8 mouse cellular contexts compared by ENCODE assay signal in the genomic region with DNA sequence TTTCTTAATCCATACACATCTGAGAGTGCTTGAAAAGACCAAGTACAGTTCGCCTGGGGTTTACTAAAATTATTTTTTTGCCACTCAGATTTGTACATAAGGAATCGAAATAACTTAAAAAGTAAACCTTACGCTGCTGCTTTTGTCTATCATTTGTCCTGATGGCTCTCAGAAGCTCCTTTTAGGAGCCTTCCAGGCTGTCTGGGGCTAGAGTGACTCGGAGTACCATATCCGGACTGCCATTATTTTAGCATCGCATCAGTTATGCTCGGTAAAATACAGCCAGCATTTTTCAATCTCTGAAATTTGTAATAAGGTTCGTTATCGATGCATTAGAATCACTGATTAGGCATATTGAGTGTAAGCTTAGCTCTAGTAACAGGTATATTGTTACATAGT. TPM values are rescaled to one million over a fixed set of nuclear protein-coding genes. Genes with fewer than 3 reads are reported as not detected.
A peak's percentile ranks its signal among the peaks of the same experiment; 100 is the strongest.
DNase-seq lines count a peak whose midpoint lies in the region; ATAC-seq and TF ChIP-seq lines count a peak whose summit lies in the region.
"Had no signal": no experiment of that assay in that cellular context is flagged by ENCODE, and none has a peak within 500 bp of the region (broad histone marks: within the 10 kb centered on the region; RNA-seq: fewer than 3 reads in every experiment).

No protein-coding gene starts in this region.

- peak overlapping the region; percentile 89 for H3K27ac ChIP-seq in forebrain, embryonic 15.5 days (replicated peaks)
- peak overlapping the region; percentile 80 for H3K27ac ChIP-seq in limb, embryonic 14.5 days (replicated peaks; ENCODE audit: low read depth, low read length)
- peak overlapping the region; percentile 84 for H3K27ac ChIP-seq in stomach, embryonic 14.5 days (ENCODE audit: low read length)

- H3K4me2 ChIP-seq in forebrain, embryonic 15.5 days (replicated peaks), result peak overlapping the region; percentile 49
- peak overlapping the region; percentile 40 for H3K4me2 ChIP-seq in limb, embryonic 14.5 days (replicated peaks; ENCODE audit: low read depth, low read length, severe bottlenecking)
- peak overlapping the region; percentile 30 for H3K4me2 ChIP-seq in stomach, embryonic 14.5 days (replicated peaks; ENCODE audit: low read depth, low read length)

- peak overlapping the region; percentile 86 for H3K4me3 ChIP-seq in megakaryocyte, embryonic 14.5 days (replicated peaks)
- H3K4me3 ChIP-seq in forebrain, embryonic 15.5 days, result peak overlapping the region; percentile 37
- peak overlapping the region; percentile 22 for H3K4me3 ChIP-seq in limb, embryonic 14.5 days (replicated peaks; ENCODE audit: low read length)
- peak overlapping the region; percentile 4; the same call in 1 of the 2 replicates for H3K4me3 ChIP-seq in stomach, embryonic 14.5 days (ENCODE audit: low read depth, low read length)

- peaks cover 56% of the 10 kb centered on the region for H3K4me1 ChIP-seq in megakaryocyte, embryonic 14.5 days
- peaks cover 34% of the 10 kb centered on the region for H3K4me1 ChIP-seq in forebrain, embryonic 15.5 days
- H3K4me1 ChIP-seq in limb, embryonic 14.5 days (ENCODE audit: control insufficient read depth, insufficient read depth, low read length), result peaks cover 19% of the 10 kb centered on the region
- peaks cover 18% of the 10 kb centered on the region for H3K4me1 ChIP-seq in stomach, embryonic 14.5 days (ENCODE audit: control insufficient read depth, insufficient read depth, low read length)

- DNase-seq in limb, embryonic 14.5 days (ENCODE audit: low spot score), result no peak
- no peak for DNase-seq in layer of hippocampus, adult 18-20 months (ENCODE audit: low spot score in 2 of 2)
- DNase-seq in c-Kit-positive CD71-positive TER-119-positive erythroid progenitor cells, embryonic 14.5 days (ENCODE audit: low spot score), result no peak

- H3K9me3 ChIP-seq in megakaryocyte, embryonic 14.5 days, result no peaks in the 10 kb centered on the region
- no peaks in the 10 kb centered on the region for H3K9me3 ChIP-seq in forebrain, embryonic 15.5 days
- H3K9me3 ChIP-seq in limb, embryonic 14.5 days (ENCODE audit: control insufficient read depth, low read length), result no peaks in the 10 kb centered on the region
- H3K9me3 ChIP-seq in stomach, embryonic 14.5 days (ENCODE audit: control insufficient read depth, low read depth, low read length), result no peaks in the 10 kb centered on the region

- no peak for TF ChIP-seq POLR2A in limb, embryonic 14.5 days (IDR thresholded peaks at IDR 0.05; ENCODE audit: borderline replicate concordance, extremely low read depth, insufficient read depth, insufficient read length)

- peaks cover 7% of the 10 kb centered on the region for H3K36me3 ChIP-seq in megakaryocyte, embryonic 14.5 days (replicated peaks; ENCODE audit: low read length)
- H3K36me3 ChIP-seq in forebrain, embryonic 15.5 days, result no peaks in the 10 kb centered on the region
- H3K36me3 ChIP-seq in limb, embryonic 14.5 days (ENCODE audit: control insufficient read depth, insufficient read depth, low read length), result no peaks in the 10 kb centered on the region
- H3K36me3 ChIP-seq in stomach, embryonic 14.5 days (ENCODE audit: control insufficient read depth, insufficient read depth, low read length), result no peaks in the 10 kb centered on the region

- H3K9ac ChIP-seq in forebrain, embryonic 15.5 days (replicated peaks), result peak overlapping the region; percentile 41
- peak overlapping the region; percentile 42 for H3K9ac ChIP-seq in limb, embryonic 14.5 days (ENCODE audit: low read depth, low read length, severe bottlenecking)
- peak overlapping the region; percentile 31; the same call in 1 of the 2 replicates for H3K9ac ChIP-seq in stomach, embryonic 14.5 days (replicated peaks; ENCODE audit: low read depth, low read length)

- no peak for ATAC-seq in megakaryocyte, adult 5-6 weeks (ENCODE audit: poor library complexity, severe bottlenecking)
- no peak for ATAC-seq in forebrain, embryonic 15.5 days (replicated peaks)
- ATAC-seq in limb, embryonic 14.5 days (ENCODE audit: low FRiP score, low read depth), result no peak
- ATAC-seq in stomach, embryonic 14.5 days (ENCODE audit: insufficient number of reproducible peaks, insufficient read depth, low FRiP score, low read depth), result no peak

- WGBS in forebrain, embryonic 15.5 days, result 65% methylated on average over 9 of the region's 9 CpGs
- WGBS in limb, embryonic 14.5 days, result 82% methylated on average over 9 of the region's 9 CpGs
- whole genome bisulfite sequencing in stomach, embryonic 14.5 days, result 77% methylated on average over 9 of the region's 9 CpGs

- no peaks in the 10 kb centered on the region for H3K27me3 ChIP-seq in megakaryocyte, embryonic 14.5 days (replicated peaks)
- H3K27me3 ChIP-seq in forebrain, embryonic 15.5 days, result no peaks in the 10 kb centered on the region
- H3K27me3 ChIP-seq in limb, embryonic 14.5 days (ENCODE audit: control insufficient read depth, insufficient read depth, low read length), result no peaks in the 10 kb centered on the region
- no peaks in the 10 kb centered on the region for H3K27me3 ChIP-seq in stomach, embryonic 14.5 days (ENCODE audit: control insufficient read depth, insufficient read depth, low read length)

RNA-seq across cellular contexts. Expression of gene Hist2h2aa2, which starts 0.7 kb away (rescaled TPM):
- polyA plus RNA-seq in megakaryocyte, embryonic 14.5 days (2012; ENCODE audit: insufficient read depth, low replicate concordance), result 947 and 1,036 TPM in 2 replicates
- total RNA-seq in megakaryocyte, adult 5-6 weeks (2015), result 98.2 and 115 TPM in 2 replicates
- total RNA-seq in megakaryocyte, adult 5-6 weeks (2017), result not detected in 2 replicates
- 51.6 and 60.6 TPM in 2 replicates for polyA plus RNA-seq in forebrain, embryonic 15.5 days (2015; fragmentation: Nextera tagmentation; extraction: Ambion mirVana)
- polyA plus RNA-seq in limb, embryonic 14.5 days (2012; rRNA removed), result 9.7 and 28.1 TPM in 2 replicates
- 30.9 and 33.1 TPM in 2 replicates for polyA plus RNA-seq in limb, embryonic 14.5 days (2014; fragmentation: Nextera tagmentation; extraction: Ambion mirVana)
- polyA plus RNA-seq in stomach, embryonic 14.5 days (2014; fragmentation: Nextera tagmentation; extraction: Ambion mirVana), result 54.1 and 54.7 TPM in 2 replicates
- total RNA-seq in layer of hippocampus, adult 18-20 months (2021), result 100 to 1,000 TPM; 207 to 216 TPM

RNA-seq across cellular contexts. Expression of gene Hist2h3c2, which starts 1.9 kb away (rescaled TPM):
- 50.2 and 139 TPM in 2 replicates for polyA plus RNA-seq in megakaryocyte, embryonic 14.5 days (2012; ENCODE audit: insufficient read depth, low replicate concordance)
- total RNA-seq in megakaryocyte, adult 5-6 weeks (2015), result 319 and 351 TPM in 2 replicates
- total RNA-seq in megakaryocyte, adult 5-6 weeks (2017), result 146 and 157 TPM in 2 replicates
- polyA plus RNA-seq in forebrain, embryonic 15.5 days (2015; fragmentation: Nextera tagmentation; extraction: Ambion mirVana), result 6.7 and 8.0 TPM in 2 replicates
- 74.4 and 95.3 TPM in 2 replicates for polyA plus RNA-seq in limb, embryonic 14.5 days (2012; rRNA removed)
- 8.0 and 9.3 TPM in 2 replicates for polyA plus RNA-seq in limb, embryonic 14.5 days (2014; fragmentation: Nextera tagmentation; extraction: Ambion mirVana)
- 4.9 and 6.2 TPM in 2 replicates for polyA plus RNA-seq in stomach, embryonic 14.5 days (2014; fragmentation: Nextera tagmentation; extraction: Ambion mirVana)
- 10 to 100 TPM in 1 of 2 experiments, 1 to 10 TPM in 1; 7.7 to 11.1 TPM for total RNA-seq in layer of hippocampus, adult 18-20 months (2021)

RNA-seq across cellular contexts. Expression of gene Hist2h2aa1, which starts 4.5 kb away (rescaled TPM):
- polyA plus RNA-seq in megakaryocyte, embryonic 14.5 days (2012; ENCODE audit: insufficient read depth, low replicate concordance), result 57.2 and 67.0 TPM in 2 replicates
- total RNA-seq in megakaryocyte, adult 5-6 weeks (2015), result not detected in 2 replicates
- total RNA-seq in megakaryocyte, adult 5-6 weeks (2017), result 12,468 and 14,692 TPM in 2 replicates
- 25.1 and 32.2 TPM in 2 replicates for polyA plus RNA-seq in forebrain, embryonic 15.5 days (2015; fragmentation: Nextera tagmentation; extraction: Ambion mirVana)
- 44.2 and 73.5 TPM in 2 replicates for polyA plus RNA-seq in limb, embryonic 14.5 days (2012; rRNA removed)
- 18.1 and 21.2 TPM in 2 replicates for polyA plus RNA-seq in limb, embryonic 14.5 days (2014; fragmentation: Nextera tagmentation; extraction: Ambion mirVana)
- 12.3 and 17.2 TPM in 2 replicates for polyA plus RNA-seq in stomach, embryonic 14.5 days (2014; fragmentation: Nextera tagmentation; extraction: Ambion mirVana)
- total RNA-seq in layer of hippocampus, adult 18-20 months (2021), result 10 to 100 TPM in 1 of 2 experiments, 1 to 10 TPM in 1; 8.7 to 12.8 TPM

RNA-seq across cellular contexts. Expression of gene Hist2h3c1, which starts 5.7 kb away (rescaled TPM):
- not detected in 2 replicates for polyA plus RNA-seq in megakaryocyte, embryonic 14.5 days (2012; ENCODE audit: insufficient read depth, low replicate concordance)
- 17.8 and 20.2 TPM in 2 replicates for total RNA-seq in megakaryocyte, adult 5-6 weeks (2015)
- total RNA-seq in megakaryocyte, adult 5-6 weeks (2017), result 2.8 TPM in 1 of 2 replicates, not detected in the other
- polyA plus RNA-seq in forebrain, embryonic 15.5 days (2015; fragmentation: Nextera tagmentation; extraction: Ambion mirVana), result 0.62 TPM in 1 of 2 replicates, not detected in the other
- not detected in 2 replicates for polyA plus RNA-seq in limb, embryonic 14.5 days (2012; rRNA removed)
- 0.66 and 2.4 TPM in 2 replicates for polyA plus RNA-seq in limb, embryonic 14.5 days (2014; fragmentation: Nextera tagmentation; extraction: Ambion mirVana)
- 1.4 and 3.0 TPM in 2 replicates for polyA plus RNA-seq in stomach, embryonic 14.5 days (2014; fragmentation: Nextera tagmentation; extraction: Ambion mirVana)
- total RNA-seq in layer of hippocampus, adult 18-20 months (2021), result not detected
- total RNA-seq: adrenal gland, postnatal 36 days had no signal

RNA-seq across cellular contexts. Expression of gene Hist2h2be, which starts 19.9 kb away (rescaled TPM):
- polyA plus RNA-seq in megakaryocyte, embryonic 14.5 days (2012; ENCODE audit: insufficient read depth, low replicate concordance), result 0.10 TPM in 1 of 2 replicates, not detected in the other
- total RNA-seq in megakaryocyte, adult 5-6 weeks (2015), result 10.2 and 11.9 TPM in 2 replicates
- total RNA-seq in megakaryocyte, adult 5-6 weeks (2017), result 14.8 and 14.9 TPM in 2 replicates
- polyA plus RNA-seq in forebrain, embryonic 15.5 days (2015; fragmentation: Nextera tagmentation; extraction: Ambion mirVana), result 9.1 and 9.7 TPM in 2 replicates
- 8.5 TPM in 2 replicates for polyA plus RNA-seq in limb, embryonic 14.5 days (2012; rRNA removed)
- 5.2 and 7.5 TPM in 2 replicates for polyA plus RNA-seq in limb, embryonic 14.5 days (2014; fragmentation: Nextera tagmentation; extraction: Ambion mirVana)
- 9.7 and 9.8 TPM in 2 replicates for polyA plus RNA-seq in stomach, embryonic 14.5 days (2014; fragmentation: Nextera tagmentation; extraction: Ambion mirVana)
- total RNA-seq in layer of hippocampus, adult 18-20 months (2021), result 1 to 10 TPM; 8.3 to 9.0 TPM

Comparison
In these comparisons a context has a peak if more than half of its experiments do, and no peak if none do; other contexts are left out.
1. H3K4me3 ChIP-seq: peak in every context shown above with its lines; median percentile 86 in megakaryocyte, embryonic 14.5 days; 37 in forebrain, embryonic 15.5 days; 22 in limb, embryonic 14.5 days; 4 in stomach, embryonic 14.5 days.
2. RNA of gene Hist2h2aa2, which starts 0.7 kb away (polyA plus RNA-seq): 947 to 1,036 TPM in megakaryocyte, embryonic 14.5 days; 54.1 to 54.7 TPM in stomach, embryonic 14.5 days, 51.6 to 60.6 TPM in forebrain, embryonic 15.5 days and 9.7 to 33.1 TPM in limb, embryonic 14.5 days; every median in the first group is over 10 times any median in the second.
3. Peak in every context shown above with its lines, with median percentiles within 50 percentile points of each other: H3K27ac ChIP-seq, H3K4me2 ChIP-seq and H3K9ac ChIP-seq.